Mouse (Mus musculus): ENCODE data around the gene Kansl1. TPM values are rescaled to one million over a fixed set of nuclear protein-coding genes. Genes with fewer than 3 reads are reported as not detected.
A peak's percentile ranks its signal among the peaks of the same experiment; 100 is the strongest.

Gene Kansl1
- polyA plus RNA-seq, 1 experiment: 93.0 TPM

DNA sequence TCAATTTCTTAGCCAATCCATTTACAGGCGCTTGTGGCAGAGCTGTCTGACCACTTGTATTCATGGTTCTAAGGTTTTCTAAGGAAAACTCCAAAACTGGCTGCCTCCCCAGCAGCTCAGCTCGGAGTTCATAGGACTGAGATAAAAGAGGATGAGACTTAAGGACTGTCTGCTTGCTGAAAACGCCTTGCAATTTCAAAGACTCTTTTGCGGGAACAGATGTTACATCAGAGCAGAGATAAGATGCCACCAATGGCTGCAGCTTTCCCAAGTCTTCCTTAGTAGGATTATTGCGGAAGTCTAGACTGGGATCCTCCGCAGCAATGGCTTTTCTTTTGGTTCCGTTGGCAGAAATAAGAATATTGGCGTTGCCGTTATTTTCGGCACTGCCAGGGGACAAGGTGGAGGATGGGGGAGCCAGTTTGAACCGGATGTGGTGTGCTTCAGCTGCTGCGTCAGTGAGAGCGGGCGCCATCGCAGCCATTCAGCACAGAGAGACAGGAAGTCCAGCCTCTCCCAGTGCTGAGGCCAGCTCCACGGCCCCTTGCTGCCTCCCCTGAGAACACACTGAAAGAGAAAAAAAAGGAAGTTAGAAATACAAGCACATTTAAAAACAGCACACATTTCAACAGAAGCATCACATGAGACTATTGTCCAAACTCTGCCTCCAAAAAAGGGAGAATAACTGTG is 43.8 kb downstream of the Kansl1 start:
- DNase-seq (ENCODE audit: low read depth in 1 of 2, low spot score in 2 of 2): peak; percentile 84 to 87
- WGBS: 20% methylated on average over 16 of the region's 16 CpGs
- Histone ChIP-seq H3K4me1 (ENCODE audit: control insufficient read depth, insufficient read depth, insufficient read length) (peaks cover 12% of the 10 kb centered on the region; the same call in 1 of the 2 replicates), H3K27ac (ENCODE audit: insufficient read depth, low read length) (peak overlapping the region; percentile 58), H3K4me3 (ENCODE audit: extremely low read depth, insufficient read depth, insufficient read length) (peak overlapping the region; percentile 32; the same call in 1 of the 2 replicates), H3K27me3 (ENCODE audit: control insufficient read depth, insufficient read depth, low read length) (no peaks in the 10 kb centered on the region), H3K36me3 (ENCODE audit: control insufficient read depth, insufficient read depth, low read length) (peaks cover 6% of the 10 kb centered on the region; the same call in 1 of the 2 replicates)
- TF ChIP-seq CTCF (IDR thresholded peaks at IDR 0.05; ENCODE audit: extremely low read depth, insufficient read depth, insufficient read length, insufficient replicate concordance) (no peak), POLR2A (IDR thresholded peaks at IDR 0.05; ENCODE audit: low read depth, low read length) (no peak)

DNA sequence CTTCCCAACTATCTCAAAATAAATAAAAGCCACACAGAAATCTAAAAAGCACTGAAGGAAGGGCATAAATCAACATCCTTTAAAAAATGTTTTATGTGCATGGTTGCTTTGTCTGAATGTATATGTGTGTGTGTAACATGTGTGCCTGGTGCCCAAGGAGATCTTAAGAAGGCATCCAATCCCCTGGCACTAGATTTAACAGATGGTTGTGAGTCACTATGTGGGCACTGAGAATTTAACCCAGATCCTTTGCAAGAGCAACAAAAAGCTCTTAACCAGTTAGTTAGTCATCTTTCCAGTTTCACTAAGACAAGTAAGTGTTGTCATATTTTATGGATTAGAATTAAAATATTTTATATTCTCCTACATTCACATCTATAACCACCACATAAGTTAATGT is 56.4 kb downstream of the Kansl1 start:
- H3K27ac ChIP-seq (ENCODE audit: insufficient read depth, low read length): no peak overlapping the region
- no peak overlapping the region for H3K4me3 ChIP-seq (ENCODE audit: extremely low read depth, insufficient read depth, insufficient read length)
- H3K36me3 ChIP-seq (ENCODE audit: control insufficient read depth, insufficient read depth, low read length): peaks cover 3% of the 10 kb centered on the region; the same call in 1 of the 2 replicates
- no peaks in the 10 kb centered on the region for H3K27me3 ChIP-seq (ENCODE audit: control insufficient read depth, insufficient read depth, low read length)
- DNase-seq (ENCODE audit: low read depth in 1 of 2, low spot score in 2 of 2): no peak
- TF ChIP-seq CTCF (IDR thresholded peaks at IDR 0.05; ENCODE audit: extremely low read depth, insufficient read depth, insufficient read length, insufficient replicate concordance) (no peak), POLR2A (IDR thresholded peaks at IDR 0.05; ENCODE audit: low read depth, low read length) (no peak)
- no peaks in the 10 kb centered on the region for H3K4me1 ChIP-seq (ENCODE audit: control insufficient read depth, insufficient read depth, insufficient read length)

DNA sequence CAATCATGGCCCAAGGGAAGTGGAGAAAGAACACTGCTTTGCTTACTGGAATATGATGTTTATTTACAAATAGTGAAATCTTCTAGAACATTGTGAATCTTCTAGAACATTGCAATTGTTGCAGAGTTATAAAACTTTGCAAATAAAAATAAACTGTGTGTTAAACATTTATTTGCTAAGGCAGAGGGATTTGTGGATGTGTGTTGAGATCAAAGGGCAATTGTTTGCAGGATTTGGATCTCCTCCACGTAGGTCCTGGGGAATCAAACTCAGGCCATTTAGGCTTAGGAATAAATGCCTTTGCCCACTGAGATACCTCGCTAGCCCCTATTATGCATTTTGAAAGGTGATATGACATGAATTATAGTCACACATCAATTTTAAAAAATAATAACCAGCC is 61.3 kb downstream of the Kansl1 start:
- 91% methylated on average over 2 of the region's 2 CpGs for WGBS
- Histone ChIP-seq H3K27ac (ENCODE audit: insufficient read depth, low read length) (no peak overlapping the region), H3K4me1 (ENCODE audit: control insufficient read depth, insufficient read depth, insufficient read length) (no peaks in the 10 kb centered on the region), H3K4me3 (ENCODE audit: extremely low read depth, insufficient read depth, insufficient read length) (no peak overlapping the region), H3K36me3 (ENCODE audit: control insufficient read depth, insufficient read depth, low read length) (peaks cover 6% of the 10 kb centered on the region; the same call in 1 of the 2 replicates), H3K27me3 (ENCODE audit: control insufficient read depth, insufficient read depth, low read length) (no peaks in the 10 kb centered on the region)
- no peak for TF ChIP-seq CTCF (IDR thresholded peaks at IDR 0.05; ENCODE audit: extremely low read depth, insufficient read depth, insufficient read length, insufficient replicate concordance)
- no peak for TF ChIP-seq POLR2A (IDR thresholded peaks at IDR 0.05; ENCODE audit: low read depth, low read length)
- DNase-seq (ENCODE audit: low read depth in 1 of 2, low spot score in 2 of 2): no peak

DNA sequence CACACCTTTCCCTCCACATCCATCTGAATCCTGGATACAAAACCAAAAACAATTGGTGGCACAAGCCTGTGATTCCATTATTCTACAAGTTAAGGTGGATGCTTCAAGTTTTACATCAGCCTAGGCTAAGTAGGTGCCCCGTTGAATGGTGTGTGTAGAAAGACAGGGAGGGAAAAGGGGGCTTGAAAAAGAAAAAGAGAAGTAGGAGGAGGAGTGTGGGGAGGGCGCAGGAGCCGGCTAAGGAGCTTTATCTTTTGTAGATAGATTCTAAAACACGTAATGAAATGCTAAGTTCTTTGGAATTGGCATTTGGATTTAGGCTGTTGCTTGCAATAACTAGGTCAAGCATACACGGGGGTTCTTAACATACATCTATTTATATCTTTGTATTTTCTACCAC is 67.7 kb downstream of the Kansl1 start:
- H3K36me3 ChIP-seq (ENCODE audit: control insufficient read depth, insufficient read depth, low read length): peaks cover 5% of the 10 kb centered on the region
- H3K27me3 ChIP-seq (ENCODE audit: control insufficient read depth, insufficient read depth, low read length): no peaks in the 10 kb centered on the region
- DNase-seq (ENCODE audit: low read depth in 1 of 2, low spot score in 2 of 2): no peak
- no peak overlapping the region for H3K27ac ChIP-seq (ENCODE audit: insufficient read depth, low read length)
- 69% methylated on average over 5 of the region's 5 CpGs for WGBS
- peaks cover 4% of the 10 kb centered on the region; the same call in 1 of the 2 replicates for H3K4me1 ChIP-seq (ENCODE audit: control insufficient read depth, insufficient read depth, insufficient read length)
- H3K4me3 ChIP-seq (ENCODE audit: extremely low read depth, insufficient read depth, insufficient read length): no peak overlapping the region
- TF ChIP-seq CTCF (IDR thresholded peaks at IDR 0.05; ENCODE audit: extremely low read depth, insufficient read depth, insufficient read length, insufficient replicate concordance) (no peak), POLR2A (IDR thresholded peaks at IDR 0.05; ENCODE audit: low read depth, low read length) (no peak)

DNA sequence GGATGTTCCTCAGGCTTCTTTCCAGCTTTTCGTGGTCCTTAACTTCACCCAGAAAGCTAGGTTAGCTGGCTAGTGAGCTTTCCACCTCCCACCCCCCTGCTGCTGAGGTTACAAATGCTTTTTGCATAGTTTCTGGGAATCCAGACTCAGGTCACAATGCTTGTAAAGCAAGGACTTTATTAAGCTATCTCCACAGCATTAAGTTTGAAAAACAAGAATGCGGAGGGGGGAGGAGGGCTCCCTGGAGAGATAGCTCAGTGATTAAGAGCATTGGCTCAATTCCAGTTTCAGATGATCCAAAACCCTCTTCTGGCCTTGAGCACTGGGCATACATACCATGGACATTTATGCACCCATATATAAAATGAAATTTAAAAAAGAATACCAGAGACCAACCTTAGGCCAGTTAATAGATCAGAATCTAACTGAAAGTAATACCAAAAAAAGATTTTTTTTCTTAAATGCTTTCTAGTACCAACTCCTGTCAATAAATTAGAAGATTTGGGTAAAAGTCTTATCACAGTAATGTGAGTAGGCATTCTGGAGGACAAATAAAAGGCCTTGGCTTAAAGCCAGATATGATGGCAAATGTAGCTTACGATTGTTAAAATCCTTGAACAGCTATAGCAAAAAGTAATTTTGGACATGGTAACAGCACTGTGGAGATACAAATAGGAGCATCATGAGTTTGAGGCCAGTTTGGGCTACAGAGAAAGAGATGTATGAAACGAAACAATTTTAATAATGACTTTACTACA is 69.0 kb downstream of the Kansl1 start:
- H3K27ac ChIP-seq (ENCODE audit: insufficient read depth, low read length): no peak overlapping the region
- H3K36me3 ChIP-seq (ENCODE audit: control insufficient read depth, insufficient read depth, low read length): peaks cover 5% of the 10 kb centered on the region
- H3K4me3 ChIP-seq (ENCODE audit: extremely low read depth, insufficient read depth, insufficient read length): no peak overlapping the region
- H3K4me1 ChIP-seq (ENCODE audit: control insufficient read depth, insufficient read depth, insufficient read length): peaks cover 4% of the 10 kb centered on the region; the same call in 1 of the 2 replicates
- DNase-seq (ENCODE audit: low read depth in 1 of 2, low spot score in 2 of 2): no peak
- H3K27me3 ChIP-seq (ENCODE audit: control insufficient read depth, insufficient read depth, low read length): no peaks in the 10 kb centered on the region
- TF ChIP-seq CTCF (IDR thresholded peaks at IDR 0.05; ENCODE audit: extremely low read depth, insufficient read depth, insufficient read length, insufficient replicate concordance) (no peak), POLR2A (IDR thresholded peaks at IDR 0.05; ENCODE audit: low read depth, low read length) (no peak)
- 79% methylated on average over 4 of the region's 4 CpGs for WGBS

DNA sequence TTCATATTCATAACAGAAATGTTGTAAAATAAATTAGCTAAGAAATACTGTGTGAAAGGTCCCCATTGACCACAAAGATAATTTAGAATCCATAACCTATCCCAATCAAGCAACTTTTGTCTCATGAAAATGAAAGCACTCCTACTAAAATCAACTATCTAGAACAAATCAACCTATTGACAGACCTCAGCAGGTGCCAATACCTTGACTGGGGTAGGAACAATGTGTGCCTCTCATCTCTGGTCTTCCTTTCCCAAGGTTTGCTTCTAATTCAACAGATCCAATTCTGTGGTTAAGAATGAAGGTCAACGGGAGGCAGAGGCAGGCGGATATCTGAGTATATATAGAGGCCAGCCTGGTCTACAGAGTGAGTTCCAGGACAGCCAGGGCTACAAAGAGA is 73.0 kb downstream of the Kansl1 start:
- DNase-seq (ENCODE audit: low read depth in 1 of 2, low spot score in 2 of 2): no peak
- WGBS: 87% methylated on average over 2 of the region's 2 CpGs
- H3K36me3 ChIP-seq (ENCODE audit: control insufficient read depth, insufficient read depth, low read length): peaks cover 4% of the 10 kb centered on the region

More for the DNA sequence above, 73.0 kb downstream of the Kansl1 start:
- H3K4me3 ChIP-seq (ENCODE audit: extremely low read depth, insufficient read depth, insufficient read length): no peak overlapping the region
- H3K27ac ChIP-seq (ENCODE audit: insufficient read depth, low read length): no peak overlapping the region
- no peaks in the 10 kb centered on the region for H3K27me3 ChIP-seq (ENCODE audit: control insufficient read depth, insufficient read depth, low read length)
- TF ChIP-seq CTCF (IDR thresholded peaks at IDR 0.05; ENCODE audit: extremely low read depth, insufficient read depth, insufficient read length, insufficient replicate concordance) (no peak), POLR2A (IDR thresholded peaks at IDR 0.05; ENCODE audit: low read depth, low read length) (no peak)
- H3K4me1 ChIP-seq (ENCODE audit: control insufficient read depth, insufficient read depth, insufficient read length): peaks cover 4% of the 10 kb centered on the region; the same call in 1 of the 2 replicates

Data from spleen, adult 2 months (tissue).